Mouse (Mus musculus): ENCODE measurements around the gene F3. TPM values are rescaled to one million over a fixed set of nuclear protein-coding genes. Genes with fewer than 3 reads are reported as not detected.

The F3 gene
- total and polyA plus RNA-seq, 3 experiments: not detected

GRCm38 (mm10) chr3:121725651-121726050 is 2.3 kb downstream of the F3 start:
- Histone ChIP-seq H3K27me3 (ENCODE audit: insufficient read depth, low read length) (peaks cover 29% of the 10 kb centered on the region), H3K4me1 (ENCODE audit: insufficient read depth, low read depth, low read length) (peaks cover 17% of the 10 kb centered on the region), H3K9me3 (replicated peaks) (peaks cover 9% of the 10 kb centered on the region), H3K36me3 (replicated peaks) (no peaks in the 10 kb centered on the region), H3K4me3 (ENCODE audit: low read depth, low read length) (no peak overlapping the region)
- TF ChIP-seq TAL1 (conservative IDR thresholded peaks at IDR 0.05; ENCODE audit: low read depth, low read length): no peak
- TF ChIP-seq POLR2AphosphoS5 (IDR thresholded peaks at IDR 0.05; ENCODE audit: insufficient replicate concordance, low read depth, low read length): no peak
- TF ChIP-seq GATA1 (IDR thresholded peaks at IDR 0.05; ENCODE audit: borderline replicate concordance, low read length): no peak
- TF ChIP-seq CTCF (IDR thresholded peaks at IDR 0.05; ENCODE audit: low read depth, low read length): no peak
- no peak for TF ChIP-seq GATA2 (IDR thresholded peaks at IDR 0.05; ENCODE audit: borderline replicate concordance, low read depth, low read length)
- ATAC-seq (ENCODE audit: extremely low read depth, insufficient number of reproducible peaks, low FRiP score, poor library complexity, severe bottlenecking): no peak
- no peak for DNase-seq (ENCODE audit: low spot score)

- peaks cover 21% of the 10 kb centered on the region for H3K27me3 ChIP-seq (ENCODE audit: insufficient read depth, low read length)
- TF ChIP-seq GATA2 (IDR thresholded peaks at IDR 0.05; ENCODE audit: borderline replicate concordance, low read depth, low read length): no peak
- H3K9me3 ChIP-seq (replicated peaks): no peaks in the 10 kb centered on the region
- H3K4me3 ChIP-seq (ENCODE audit: low read depth, low read length): no peak overlapping the region
- no peak for ATAC-seq (ENCODE audit: extremely low read depth, insufficient number of reproducible peaks, low FRiP score, poor library complexity, severe bottlenecking)
- no peaks in the 10 kb centered on the region for H3K4me1 ChIP-seq (ENCODE audit: insufficient read depth, low read depth, low read length)
- no peak for DNase-seq (ENCODE audit: low spot score)
- no peaks in the 10 kb centered on the region for H3K36me3 ChIP-seq (replicated peaks)
Measured at GRCm38 (mm10) chr3:121729678-121730077, 6.3 kb downstream of the F3 start.

GRCm38 (mm10) chr3:121735542-121735941 is 12.2 kb downstream of the F3 start:
- no peak for DNase-seq (ENCODE audit: low spot score)

GRCm38 (mm10) chr3:121736025-121736744 is 12.8 kb downstream of the F3 start:
- DNase-seq (ENCODE audit: low spot score) (peak; percentile 14), ATAC-seq (ENCODE audit: extremely low read depth, insufficient number of reproducible peaks, low FRiP score, poor library complexity, severe bottlenecking) (peak; percentile 58)
- Histone ChIP-seq H3K4me1 (ENCODE audit: insufficient read depth, low read depth, low read length) (no peaks in the 10 kb centered on the region), H3K36me3 (replicated peaks) (no peaks in the 10 kb centered on the region), H3K27me3 (ENCODE audit: insufficient read depth, low read length) (peaks cover 17% of the 10 kb centered on the region), H3K9me3 (replicated peaks) (no peaks in the 10 kb centered on the region), H3K4me3 (ENCODE audit: low read depth, low read length) (no peak overlapping the region)
- TF ChIP-seq GATA1 (IDR thresholded peaks at IDR 0.05; ENCODE audit: borderline replicate concordance, low read length): no peak
- no peak for TF ChIP-seq TAL1 (conservative IDR thresholded peaks at IDR 0.05; ENCODE audit: low read depth, low read length)
- TF ChIP-seq CTCF (IDR thresholded peaks at IDR 0.05; ENCODE audit: low read depth, low read length): peak; percentile 33
- TF ChIP-seq GATA2 (IDR thresholded peaks at IDR 0.05; ENCODE audit: borderline replicate concordance, low read depth, low read length): no peak
- no peak for TF ChIP-seq POLR2AphosphoS5 (IDR thresholded peaks at IDR 0.05; ENCODE audit: insufficient replicate concordance, low read depth, low read length)

More at GRCm38 (mm10) chr3:121735542-121735941, 12.2 kb downstream of the F3 start:
- H3K4me3 ChIP-seq (ENCODE audit: low read depth, low read length): no peak overlapping the region
- TF ChIP-seq POLR2AphosphoS5 (IDR thresholded peaks at IDR 0.05; ENCODE audit: insufficient replicate concordance, low read depth, low read length) (no peak), CTCF (IDR thresholded peaks at IDR 0.05; ENCODE audit: low read depth, low read length) (no peak), GATA1 (IDR thresholded peaks at IDR 0.05; ENCODE audit: borderline replicate concordance, low read length) (no peak), TAL1 (conservative IDR thresholded peaks at IDR 0.05; ENCODE audit: low read depth, low read length) (no peak), GATA2 (IDR thresholded peaks at IDR 0.05; ENCODE audit: borderline replicate concordance, low read depth, low read length) (no peak)
- H3K4me1 ChIP-seq (ENCODE audit: insufficient read depth, low read depth, low read length): no peaks in the 10 kb centered on the region
- H3K9me3 ChIP-seq (replicated peaks): no peaks in the 10 kb centered on the region
- H3K36me3 ChIP-seq (replicated peaks): no peaks in the 10 kb centered on the region
- H3K27me3 ChIP-seq (ENCODE audit: insufficient read depth, low read length): peaks cover 17% of the 10 kb centered on the region
- no peak for ATAC-seq (ENCODE audit: extremely low read depth, insufficient number of reproducible peaks, low FRiP score, poor library complexity, severe bottlenecking)

- Histone ChIP-seq H3K9me3 (replicated peaks) (no peaks in the 10 kb centered on the region), H3K4me1 (ENCODE audit: insufficient read depth, low read depth, low read length) (no peaks in the 10 kb centered on the region), H3K27me3 (ENCODE audit: insufficient read depth, low read length) (peaks cover 11% of the 10 kb centered on the region), H3K36me3 (replicated peaks) (no peaks in the 10 kb centered on the region), H3K4me3 (ENCODE audit: low read depth, low read length) (no peak overlapping the region)
- ATAC-seq (ENCODE audit: extremely low read depth, insufficient number of reproducible peaks, low FRiP score, poor library complexity, severe bottlenecking): no peak
- DNase-seq (ENCODE audit: low spot score): no peak
- TF ChIP-seq POLR2AphosphoS5 (IDR thresholded peaks at IDR 0.05; ENCODE audit: insufficient replicate concordance, low read depth, low read length): no peak
- TF ChIP-seq CTCF (IDR thresholded peaks at IDR 0.05; ENCODE audit: low read depth, low read length): 0 out of 2 replicates have a peak, but pooled peaks have one; percentile 3
Measured at GRCm38 (mm10) chr3:121737453-121737852, 14.1 kb downstream of the F3 start.

GRCm38 (mm10) chr3:121737901-121738300 is 14.6 kb downstream of the F3 start:
- DNase-seq (ENCODE audit: low spot score): no peak
- no peaks in the 10 kb centered on the region for H3K36me3 ChIP-seq (replicated peaks)
- no peak for TF ChIP-seq TAL1 (conservative IDR thresholded peaks at IDR 0.05; ENCODE audit: low read depth, low read length)
- TF ChIP-seq GATA1 (IDR thresholded peaks at IDR 0.05; ENCODE audit: borderline replicate concordance, low read length): no peak
- no peak for TF ChIP-seq CTCF (IDR thresholded peaks at IDR 0.05; ENCODE audit: low read depth, low read length)
- TF ChIP-seq POLR2AphosphoS5 (IDR thresholded peaks at IDR 0.05; ENCODE audit: insufficient replicate concordance, low read depth, low read length): no peak
- TF ChIP-seq GATA2 (IDR thresholded peaks at IDR 0.05; ENCODE audit: borderline replicate concordance, low read depth, low read length): no peak
- H3K27me3 ChIP-seq (ENCODE audit: insufficient read depth, low read length): peaks cover 11% of the 10 kb centered on the region
- no peaks in the 10 kb centered on the region for H3K9me3 ChIP-seq (replicated peaks)
- no peak for ATAC-seq (ENCODE audit: extremely low read depth, insufficient number of reproducible peaks, low FRiP score, poor library complexity, severe bottlenecking)
- H3K4me1 ChIP-seq (ENCODE audit: insufficient read depth, low read depth, low read length): no peaks in the 10 kb centered on the region
- no peak overlapping the region for H3K4me3 ChIP-seq (ENCODE audit: low read depth, low read length)
